Mouse (Mus musculus) yolk sac, embryonic 10.5 days (tissue): ENCODE measurements at regions not wholly inside any gene's neighbourhood (a gene's known extent, or its start where the extent isn't known, plus 50 kb on each side); places are given as distances from the start of the nearest gene placed in this dataset.

Experiments used
- DNase-seq: peaks from one replicate; pipeline ENCODE4 v3.0.0-alpha.2; 2017; ENCODE audit warnings: low spot score

- no peak for DNase-seq
Observed at GRCm38 (mm10) chr12:12567734-12568104, 305.8 kb downstream of the Fam49a start.

GRCm38 (mm10) chr12:12567058-12567733 lies 305.3 kb downstream of the Fam49a start:
- no peak for DNase-seq

GRCm38 (mm10) chr12:12562267-12562666 lies 300.3 kb downstream of the Fam49a start:
- DNase-seq, result no peak

- DNase-seq, result no peak
Observed at GRCm38 (mm10) chr12:12551818-12552217, 289.9 kb downstream of the Fam49a start.

GRCm38 (mm10) chr12:12549649-12550048 lies 287.7 kb downstream of the Fam49a start:
- no peak for DNase-seq

GRCm38 (mm10) chr12:12548688-12549087 lies 286.7 kb downstream of the Fam49a start:
- DNase-seq, result no peak

- no peak for DNase-seq
Observed at GRCm38 (mm10) chr12:12547477-12547876, 285.5 kb downstream of the Fam49a start.

GRCm38 (mm10) chr12:12546372-12547031 lies 284.6 kb downstream of the Fam49a start:
- no peak for DNase-seq

- no peak for DNase-seq
Observed at GRCm38 (mm10) chr12:12541076-12542070, 279.4 kb downstream of the Fam49a start.

- no peak for DNase-seq
Observed at GRCm38 (mm10) chr12:12539291-12539690, 277.4 kb downstream of the Fam49a start.

GRCm38 (mm10) chr12:12534779-12535178 lies 272.8 kb downstream of the Fam49a start:
- DNase-seq, result peak; percentile 6

- DNase-seq, result no peak
Observed at GRCm38 (mm10) chr12:12530796-12531195, 268.9 kb downstream of the Fam49a start.

GRCm38 (mm10) chr12:12529541-12529940 lies 267.6 kb downstream of the Fam49a start:
- no peak for DNase-seq

GRCm38 (mm10) chr12:12528478-12528981 lies 266.6 kb downstream of the Fam49a start:
- no peak for DNase-seq

- DNase-seq, result no peak
Observed at GRCm38 (mm10) chr12:12527766-12528477, 266.0 kb downstream of the Fam49a start.

GRCm38 (mm10) chr12:12527366-12527765 lies 265.4 kb downstream of the Fam49a start:
- no peak for DNase-seq

GRCm38 (mm10) chr12:12520311-12520852 lies 258.4 kb downstream of the Fam49a start:
- no peak for DNase-seq

GRCm38 (mm10) chr12:12518490-12519070 lies 256.6 kb downstream of the Fam49a start:
- DNase-seq, result no peak

GRCm38 (mm10) chr12:12517020-12517419 lies 255.1 kb downstream of the Fam49a start:
- DNase-seq, result no peak

- DNase-seq, result no peak
Observed at GRCm38 (mm10) chr12:12510764-12511163, 248.8 kb downstream of the Fam49a start.
